Mouse (Mus musculus) MEL (cell line): ENCODE measurements around the gene Hsd17b14. TPM values are rescaled to one million over a fixed set of nuclear protein-coding genes. Genes with fewer than 3 reads are reported as not detected.

Experiments
- DNase-seq: peaks from one replicate; pipeline ENCODE4 v3.0.0; 2011; ENCODE audit warnings: low read depth, low spot score
- H3K27ac ChIP-seq: 2 replicates; pipeline ENCODE4 v1.5.1; 2012; ENCODE audit warnings: low read depth, mild to moderate bottlenecking, control low read depth, low read length, moderate library complexity; ENCODE audit not compliant: control insufficient read depth
- H3K27me3 ChIP-seq, 2 experiments: fragments of 150-350 bp in 1 of 2; sonication (generic) in 1 of 2; 2 replicates each; pipeline ENCODE4 v1.6.1; 2012; ENCODE audit warnings: low read length in 2 of 2, mild to moderate bottlenecking in 2 of 2, improper control_type of control experiment in 1 of 2, moderate library complexity in 1 of 2; ENCODE audit not compliant: insufficient read depth in 2 of 2, control insufficient read depth in 1 of 2
- H3K36me3 ChIP-seq, 2 experiments: 2 replicates each; pipeline ENCODE4 v1.6.1; 2012 to 2014; ENCODE audit warnings: low read length in 2 of 2, improper control_type of control experiment in 1 of 2, inconsistent platforms in 1 of 2, mild to moderate bottlenecking in 1 of 2; ENCODE audit not compliant: insufficient read depth in 2 of 2, control insufficient read depth in 1 of 2
- H3K4me1 ChIP-seq, 2 experiments: fragments of 150-350 bp in 1 of 2; sonication (generic) in 1 of 2; 2 replicates each; pipeline ENCODE4 v1.6.1; 2012; ENCODE audit warnings: low read length in 2 of 2, improper control_type of control experiment in 1 of 2, mild to moderate bottlenecking in 1 of 2; ENCODE audit not compliant: insufficient read depth in 2 of 2, control insufficient read depth in 1 of 2
- H3K4me3 ChIP-seq, 2 experiments: fragments of 150-350 bp in 1 of 2; sonication (generic) in 1 of 2; 2 replicates each; pipeline ENCODE4 v1.5.1; 2012; ENCODE audit warnings: low read depth in 2 of 2, low read length in 2 of 2, mild to moderate bottlenecking in 2 of 2, moderate library complexity in 2 of 2, control low read depth in 1 of 2, improper control_type of control experiment in 1 of 2; ENCODE audit not compliant: control insufficient read depth in 1 of 2, insufficient read depth in 1 of 2
- H3K79me2 ChIP-seq: 2 replicates; pipeline ENCODE4 v1.6.1; 2012; ENCODE audit warnings: mild to moderate bottlenecking, low read length, moderate library complexity; ENCODE audit not compliant: control insufficient read depth, poor library complexity, insufficient read depth
- H3K9ac ChIP-seq: 2 replicates; pipeline ENCODE4 v1.6.1; 2012; ENCODE audit warnings: low read depth, mild to moderate bottlenecking, control low read depth, low read length, moderate library complexity; ENCODE audit not compliant: control insufficient read depth, poor library complexity, severe bottlenecking
- H3K9me3 ChIP-seq: fragments of 150-350 bp; sonication (generic); replicated peaks from 2 replicates; pipeline ENCODE4 v1.6.1; 2012; ENCODE audit warnings: mild to moderate bottlenecking, low read length, improper control_type of control experiment, moderate library complexity; ENCODE audit not compliant: insufficient read depth
- BHLHE40 ChIP-seq: IDR thresholded peaks from 2 replicates; pipeline ENCODE4 v1.6.1; 2012; ENCODE audit warnings: low read depth, mild to moderate bottlenecking, inconsistent platforms, low read length, improper control_type of control experiment, borderline replicate concordance
- CHD1 ChIP-seq: IDR thresholded peaks from 2 replicates; pipeline ENCODE4 v1.6.1; 2012; ENCODE audit warnings: low read depth, mild to moderate bottlenecking, inconsistent platforms, low read length, improper control_type of control experiment
- CTCF ChIP-seq, 3 experiments: IDR thresholded peaks in 2 of 3; conservative IDR thresholded peaks in 1 of 3; 2 replicates each; pipeline ENCODE4 v1.5.1; 2011 to 2012; ENCODE audit warnings: low read length in 3 of 3, low read depth in 2 of 3, mild to moderate bottlenecking in 2 of 3, improper control_type of control experiment in 1 of 3, inconsistent platforms in 1 of 3, mixed read lengths in 1 of 3, moderate library complexity in 1 of 3; ENCODE audit not compliant: control insufficient read depth in 1 of 3, insufficient read depth in 1 of 3, poor library complexity in 1 of 3, severe bottlenecking in 1 of 3
- ELF1 ChIP-seq: IDR thresholded peaks from 2 replicates; pipeline ENCODE4 v1.6.1; 2014; ENCODE audit warnings: low read depth, mild to moderate bottlenecking, inconsistent platforms, low read length, improper control_type of control experiment, moderate library complexity
- EP300 ChIP-seq, 2 experiments: IDR thresholded peaks; 2 replicates each; pipeline ENCODE4 v1.6.1; 2011; ENCODE audit warnings: improper control_type of control experiment in 2 of 2, low read length in 2 of 2, low read depth in 1 of 2, mild to moderate bottlenecking in 1 of 2
- ETS1 ChIP-seq: IDR thresholded peaks from 2 replicates; pipeline ENCODE4 v1.6.1; 2012; ENCODE audit warnings: low read depth, mild to moderate bottlenecking, inconsistent platforms, low read length, improper control_type of control experiment, moderate library complexity
- GABPA ChIP-seq: IDR thresholded peaks from 2 replicates; pipeline ENCODE4 v1.6.1; 2012; ENCODE audit warnings: low read depth, mild to moderate bottlenecking, inconsistent platforms, low read length, improper control_type of control experiment, moderate library complexity
- GATA1 ChIP-seq: IDR thresholded peaks from 2 replicates; pipeline ENCODE4 v1.6.1; 2011; ENCODE audit warnings: low read depth, low read length, improper control_type of control experiment
- HCFC1 ChIP-seq: IDR thresholded peaks from 2 replicates; pipeline ENCODE4 v1.6.1; 2012; ENCODE audit warnings: low read depth, mild to moderate bottlenecking, inconsistent platforms, low read length, improper control_type of control experiment, moderate library complexity
- KAT2A ChIP-seq: conservative IDR thresholded peaks from 2 replicates; pipeline ENCODE4 v1.6.1; 2012; ENCODE audit warnings: low read depth, low read length, improper control_type of control experiment, inconsistent platforms
- MYB ChIP-seq: IDR thresholded peaks from 2 replicates; pipeline ENCODE4 v1.6.1; 2011; ENCODE audit warnings: mild to moderate bottlenecking, low read depth, low read length, improper control_type of control experiment
- POLR2A ChIP-seq, 2 experiments: IDR thresholded peaks; 2 replicates each; pipeline ENCODE4 v1.6.1; 2011 to 2012; ENCODE audit warnings: low read length in 2 of 2, mild to moderate bottlenecking in 2 of 2, control low read depth in 1 of 2, improper control_type of control experiment in 1 of 2, low read depth in 1 of 2, moderate library complexity in 1 of 2; ENCODE audit not compliant: control insufficient read depth in 1 of 2, insufficient read depth in 1 of 2, poor library complexity in 1 of 2
- RAD21 ChIP-seq: IDR thresholded peaks from 2 replicates; pipeline ENCODE4 v1.6.1; 2011; ENCODE audit warnings: mild to moderate bottlenecking, low read depth, low read length, improper control_type of control experiment
- RCOR1 ChIP-seq: IDR thresholded peaks from 2 replicates; pipeline ENCODE4 v1.6.1; 2012; ENCODE audit warnings: low read depth, mild to moderate bottlenecking, inconsistent platforms, low read length, improper control_type of control experiment
- SIN3A ChIP-seq: IDR thresholded peaks from 2 replicates; pipeline ENCODE4 v1.6.1; 2012; ENCODE audit warnings: low read length, improper control_type of control experiment, inconsistent platforms
- SMC3 ChIP-seq: IDR thresholded peaks from 2 replicates; pipeline ENCODE4 v1.6.1; 2011; ENCODE audit warnings: low read depth, low read length, improper control_type of control experiment
- USF1 ChIP-seq: IDR thresholded peaks from 2 replicates; pipeline ENCODE4 v1.6.1; 2014; ENCODE audit warnings: low read depth, mild to moderate bottlenecking, inconsistent platforms, low read length, improper control_type of control experiment, moderate library complexity
- polyA plus RNA-seq, 2 experiments: library from polyadenylated mRNA; stranded (reverse) in 1 of 2; unstranded in 1 of 2; fragments of >175 nt in 1 of 2; fragments of >200 nt in 1 of 2; gene quantifications; 2 replicates each; pipeline versions ENCODE4 v1.2.1 to v1.2.4; 2012; ENCODE audit warnings: low replicate concordance in 2 of 2, low read depth in 1 of 2; ENCODE audit not compliant: insufficient read length in 2 of 2, insufficient read depth in 1 of 2, missing spikeins in 1 of 2
- total RNA-seq: library from RNA; depleted of rRNA; stranded (reverse); fragments of 300-350 nt; gene quantifications from 2 replicates; pipeline ENCODE4 v1.2.3, GENCODE M21; 2012

Hsd17b14 gene
- total and polyA plus RNA-seq, 3 experiments: 2.0 to 9.3 TPM; not detected in 1

DNA sequence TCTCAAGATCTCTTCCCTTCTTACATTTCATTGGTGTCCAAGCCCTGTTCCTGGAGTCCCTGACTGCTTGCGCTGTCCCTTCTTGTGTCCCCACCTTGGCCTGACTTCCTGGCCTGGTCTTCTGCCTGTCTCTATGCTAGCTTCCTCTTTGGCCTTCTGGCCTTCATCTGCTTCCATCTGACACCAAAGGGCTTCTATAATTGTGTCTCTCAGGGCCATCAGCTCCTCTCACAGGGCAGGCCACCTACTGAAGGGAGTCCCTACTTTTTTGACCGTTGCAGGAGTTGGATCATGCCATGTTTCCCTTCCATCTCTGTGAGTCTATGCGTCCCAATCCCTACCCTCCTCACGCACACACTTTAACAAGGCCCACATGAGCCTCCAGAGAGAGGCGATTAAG lies 35.2 kb downstream of the Hsd17b14 start:
- TF ChIP-seq RCOR1 (no peak), USF1 (no peak), ELF1 (no peak), GABPA (no peak), HCFC1 (no peak), MYB (no peak), POLR2A (IDR thresholded peaks at IDR 0.05; ENCODE audit: control insufficient read depth in 1 of 2, insufficient read depth in 1 of 2, low read depth in 1 of 2, low read length in 2 of 2, poor library complexity in 1 of 2) (no peak), KAT2A (no peak), EP300 (IDR thresholded peaks at IDR 0.05; ENCODE audit: low read depth in 1 of 2, low read length in 2 of 2) (no peak)
- Histone ChIP-seq H3K9ac (no peak overlapping the region), H3K4me1 (peaks cover 3 to 8% of the 10 kb centered on the region in 2 experiments; a peak in 3 of 4 replicates), H3K27me3 (no peaks in the 10 kb centered on the region), H3K27ac (no peak overlapping the region), H3K79me2 (no peaks in the 10 kb centered on the region), H3K4me3 (no peak overlapping the region), H3K9me3 (no peaks in the 10 kb centered on the region), H3K36me3 (peaks cover 0 to 20% of the 10 kb centered on the region in 2 experiments; a peak in 3 of 4 replicates)
- no peak for DNase-seq

GRCm38 (mm10) chr7:45590874-45591273 lies 36.2 kb downstream of the Hsd17b14 start:
- Histone ChIP-seq H3K36me3 (peaks cover 0 to 22% of the 10 kb centered on the region in 2 experiments; a peak in 3 of 4 replicates), H3K27me3 (no peaks in the 10 kb centered on the region), H3K9ac (no peak overlapping the region), H3K79me2 (no peaks in the 10 kb centered on the region)
- TF ChIP-seq CTCF (IDR thresholded peaks at IDR 0.05 in 2 of 3, conservative IDR thresholded peaks at IDR 0.05 in 1 of 3; ENCODE audit: control insufficient read depth in 1 of 3, insufficient read depth in 1 of 3, low read depth in 2 of 3, low read length in 3 of 3, poor library complexity in 1 of 3, severe bottlenecking in 1 of 3) (peak; percentile 32 to 53 (median 39); a peak in 5 of 6 replicates), CHD1 (no peak), RAD21 (peak; percentile 43), SMC3 (peak; percentile 51)
- TF ChIP-seq, all 39 proteins: peak for 3
- Histone ChIP-seq H3K27ac (no peak overlapping the region), H3K4me1 (peaks cover 6 to 13% of the 10 kb centered on the region in 2 experiments), H3K9me3 (no peaks in the 10 kb centered on the region), H3K4me3 (no peak overlapping the region)
- peak; percentile 65 for DNase-seq

- peak; percentile 41 for DNase-seq
These were observed 37.2 kb downstream of the Hsd17b14 start for GRCm38 (mm10) chr7:45591880-45592279.

More at GRCm38 (mm10) chr7:45591880-45592279, 37.2 kb downstream of the Hsd17b14 start:
- Histone ChIP-seq H3K36me3 (peaks cover 0 to 27% of the 10 kb centered on the region in 2 experiments; a peak in 3 of 4 replicates), H3K79me2 (no peaks in the 10 kb centered on the region), H3K4me3 (no peak overlapping the region), H3K4me1 (peaks cover 10 to 20% of the 10 kb centered on the region in 2 experiments), H3K27me3 (no peaks in the 10 kb centered on the region), H3K9ac (peak overlapping the region; percentile 0; the same call in 1 of the 2 replicates), H3K27ac (peak overlapping the region; percentile 1; the same call in 1 of the 2 replicates), H3K9me3 (no peaks in the 10 kb centered on the region)
- TF ChIP-seq SIN3A (no peak), ETS1 (peak; percentile 82), GATA1 (peak; percentile 31; the same call in 1 of the 2 replicates), BHLHE40 (peak; percentile 55; the same call in 1 of the 2 replicates)
